Mouse (Mus musculus) bone marrow macrophage, adult 2 months (primary cell): ENCODE data around the gene Car6.

Source experiments
- CTCF ChIP-seq: IDR thresholded peaks from 2 replicates; pipeline ENCODE4 v1.5.1; 2012; ENCODE audit warnings: low read depth, mild to moderate bottlenecking, low read length, moderate library complexity
- POLR2A ChIP-seq: IDR thresholded peaks from 2 replicates; pipeline ENCODE4 v1.6.1; 2012; ENCODE audit warnings: mild to moderate bottlenecking, low read depth, low read length, borderline replicate concordance

- TF ChIP-seq CTCF (no peak), POLR2A (no peak)
Observed at GRCm38 (mm10) chr4:150159458-150159857, 41.7 kb downstream of the Car6 start.
